18 mouse cellular contexts compared by ENCODE assay signal in the genomic region with DNA sequence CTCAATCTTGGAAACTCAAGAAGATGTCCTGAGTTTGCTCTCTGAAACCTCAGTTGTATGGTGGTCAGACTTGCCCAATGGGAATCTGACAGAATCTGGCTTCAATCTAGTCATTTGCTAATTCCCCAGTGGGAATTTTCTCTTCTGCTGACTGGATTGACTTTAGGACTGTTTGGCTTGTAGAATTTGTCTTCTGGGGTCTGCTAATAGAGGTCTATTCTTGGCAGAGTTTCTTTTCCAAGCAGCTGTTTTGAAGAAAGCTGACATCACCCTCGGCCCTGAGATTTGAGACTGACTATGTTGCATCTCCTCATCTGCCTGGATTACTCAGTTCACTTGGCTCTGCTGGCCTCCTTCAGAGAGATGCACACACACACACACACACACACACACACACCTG. TPM values are rescaled to one million over a fixed set of nuclear protein-coding genes. Genes with fewer than 3 reads are reported as not detected.
DNase-seq lines count a peak whose midpoint lies in the region; ATAC-seq and TF ChIP-seq lines count a peak whose summit lies in the region.
"Had no signal": no experiment of that assay in that cellular context is flagged by ENCODE, and none has a peak within 500 bp of the region (broad histone marks: within the 10 kb centered on the region; RNA-seq: fewer than 3 reads in every experiment).

No protein-coding gene starts in this region.

- DNase-seq in heart, adult 11 months: peak; percentile 91
- DNase-seq in heart, postnatal 4 days: no peak
- DNase-seq in limb, embryonic 14.5 days (ENCODE audit: low spot score): peak; percentile 9
- DNase-seq in limb, embryonic 10.5 days (ENCODE audit: low spot score): no peak
- peak; percentile 37 to 40 for DNase-seq in heart, adult 9 months (ENCODE audit: low spot score in 2 of 2)
- no peak for DNase-seq in urinary bladder, postnatal 25 days (ENCODE audit: low spot score)
- DNase-seq in testis, postnatal 10 days (ENCODE audit: low spot score): no peak
- DNase-seq: cerebellum, adult 11-12 months; cerebellum, postnatal 25 days; embryo, embryonic 11 days; liver; thymus, postnatal 25 days had no signal

- H3K9me3 ChIP-seq in limb, embryonic 14.5 days (ENCODE audit: control insufficient read depth, low read length): no peaks in the 10 kb centered on the region
- H3K9me3 ChIP-seq in limb, embryonic 10.5 days (replicated peaks): no peaks in the 10 kb centered on the region
- H3K9me3 ChIP-seq in heart, embryonic 16.5 days (replicated peaks; ENCODE audit: control insufficient read depth, low read length): 0 out of 2 replicates have a peak, but pooled peaks cover 2% of the 10 kb centered on the region
- H3K9me3 ChIP-seq: forebrain, embryonic 12.5 days; midbrain, embryonic 15.5 days; stomach, embryonic 15.5 days had no signal

- no peak for TF ChIP-seq POLR2A in limb, embryonic 14.5 days (IDR thresholded peaks at IDR 0.05; ENCODE audit: borderline replicate concordance, extremely low read depth, insufficient read depth, insufficient read length)

- H3K4me2 ChIP-seq in limb, embryonic 14.5 days (replicated peaks; ENCODE audit: low read depth, low read length, severe bottlenecking): no peak overlapping the region
- H3K4me2 ChIP-seq in heart, embryonic 16.5 days (ENCODE audit: low read depth, low read length): no peak overlapping the region
- H3K4me2 ChIP-seq: forebrain, embryonic 12.5 days; midbrain, embryonic 15.5 days; stomach, embryonic 15.5 days had no signal

- H3K27ac ChIP-seq in limb, embryonic 14.5 days (replicated peaks; ENCODE audit: low read depth, low read length): no peak overlapping the region
- H3K27ac ChIP-seq in limb, embryonic 10.5 days: no peak overlapping the region
- peak overlapping the region; percentile 57 for H3K27ac ChIP-seq in heart, embryonic 16.5 days (ENCODE audit: low read length)
- H3K27ac ChIP-seq: forebrain, embryonic 12.5 days; midbrain, embryonic 15.5 days; stomach, embryonic 15.5 days had no signal

- H3K36me3 ChIP-seq in limb, embryonic 14.5 days (ENCODE audit: control insufficient read depth, insufficient read depth, low read length): no peaks in the 10 kb centered on the region
- no peaks in the 10 kb centered on the region for H3K36me3 ChIP-seq in limb, embryonic 10.5 days
- H3K36me3 ChIP-seq in heart, embryonic 16.5 days (ENCODE audit: control insufficient read depth, insufficient read depth): no peaks in the 10 kb centered on the region
- H3K36me3 ChIP-seq: forebrain, embryonic 12.5 days; midbrain, embryonic 15.5 days; stomach, embryonic 15.5 days had no signal

- no peak overlapping the region for H3K9ac ChIP-seq in limb, embryonic 14.5 days (ENCODE audit: low read depth, low read length, severe bottlenecking)
- no peak overlapping the region for H3K9ac ChIP-seq in heart, embryonic 16.5 days (ENCODE audit: low read length)
- H3K9ac ChIP-seq: forebrain, embryonic 12.5 days; midbrain, embryonic 15.5 days; stomach, embryonic 15.5 days had no signal

- no peaks in the 10 kb centered on the region for H3K27me3 ChIP-seq in limb, embryonic 14.5 days (ENCODE audit: control insufficient read depth, insufficient read depth, low read length)
- no peaks in the 10 kb centered on the region for H3K27me3 ChIP-seq in limb, embryonic 10.5 days (ENCODE audit: low read depth, poor library complexity, severe bottlenecking)
- no peaks in the 10 kb centered on the region for H3K27me3 ChIP-seq in heart, embryonic 16.5 days (ENCODE audit: control insufficient read depth, insufficient read depth, low read length)
- H3K27me3 ChIP-seq: CH12.LX; forebrain, embryonic 12.5 days; midbrain, embryonic 15.5 days; stomach, embryonic 15.5 days had no signal

- WGBS in limb, embryonic 14.5 days: 58% methylated on average over 1 of the region's 1 CpGs
- WGBS in limb, embryonic 10.5 days: 81% methylated on average over 1 of the region's 1 CpGs
- 57% methylated on average over 1 of the region's 1 CpGs for WGBS in heart, embryonic 16.5 days

- no peaks in the 10 kb centered on the region for H3K4me1 ChIP-seq in limb, embryonic 14.5 days (ENCODE audit: control insufficient read depth, insufficient read depth, low read length)
- no peaks in the 10 kb centered on the region for H3K4me1 ChIP-seq in limb, embryonic 10.5 days
- H3K4me1 ChIP-seq in heart, embryonic 16.5 days (ENCODE audit: control insufficient read depth, insufficient read depth, low read length): peaks cover 9% of the 10 kb centered on the region; the same call in 1 of the 2 replicates

- ATAC-seq in limb, embryonic 14.5 days (ENCODE audit: low FRiP score, low read depth): peak; percentile 37; the same call in 1 of the 2 replicates
- no peak for ATAC-seq in heart, embryonic 16.5 days (replicated peaks; ENCODE audit: extremely low read depth, insufficient read depth, low FRiP score)
- ATAC-seq: midbrain, embryonic 15.5 days had no signal

- no peak overlapping the region for H3K4me3 ChIP-seq in limb, embryonic 14.5 days (replicated peaks; ENCODE audit: low read length)
- H3K4me3 ChIP-seq in limb, embryonic 10.5 days: no peak overlapping the region
- no peak overlapping the region for H3K4me3 ChIP-seq in heart, embryonic 16.5 days (ENCODE audit: low read length)
- H3K4me3 ChIP-seq: forebrain, embryonic 12.5 days; midbrain, embryonic 15.5 days; myocyte; stomach, embryonic 15.5 days had no signal

RNA-seq across cellular contexts. Expression of a gene that starts 38.9 kb away (rescaled TPM):
- 1 to 10 TPM; 5.2 to 6.7 TPM for total RNA-seq in heart, postnatal 4 days (2021)
- 17.5 and 22.5 TPM in 2 replicates for polyA plus RNA-seq in limb, embryonic 14.5 days (2012; rRNA removed)
- polyA plus RNA-seq in limb, embryonic 14.5 days (2014; fragmentation: Nextera tagmentation; extraction: Ambion mirVana): 7.4 and 11.2 TPM in 2 replicates
- 0.68 and 1.4 TPM in 2 replicates for polyA plus RNA-seq in limb, embryonic 10.5 days (2016; fragmentation: Nextera tagmentation; extraction: Ambion mirVana)
- 2.7 and 2.9 TPM in 2 replicates for polyA plus RNA-seq in heart, embryonic 16.5 days (2015; fragmentation: Nextera tagmentation; extraction: Ambion mirVana)

Comparison
In these comparisons a context has a peak if more than half of its experiments do, and no peak if none do; other contexts are left out.
1. DNase-seq: peak in heart, adult 11 months (single experiment), limb, embryonic 14.5 days (single experiment) and heart, adult 9 months (2 of 2); none in heart, postnatal 4 days (single experiment), limb, embryonic 10.5 days (single experiment), urinary bladder, postnatal 25 days (single experiment) and testis, postnatal 10 days (single experiment).